Mouse (Mus musculus): ENCODE data around the gene Tmem161a. TPM values are rescaled to one million over a fixed set of nuclear protein-coding genes. Genes with fewer than 3 reads are reported as not detected.
"Not testable (repeated sequence)": the region's sequence is repeated elsewhere in the genome, so short reads cannot be mapped to it uniquely, and the experiment has no call there.

Tmem161a gene
- polyA plus RNA-seq, 1 experiment from 2014 or later = 54.2 TPM

DNA sequence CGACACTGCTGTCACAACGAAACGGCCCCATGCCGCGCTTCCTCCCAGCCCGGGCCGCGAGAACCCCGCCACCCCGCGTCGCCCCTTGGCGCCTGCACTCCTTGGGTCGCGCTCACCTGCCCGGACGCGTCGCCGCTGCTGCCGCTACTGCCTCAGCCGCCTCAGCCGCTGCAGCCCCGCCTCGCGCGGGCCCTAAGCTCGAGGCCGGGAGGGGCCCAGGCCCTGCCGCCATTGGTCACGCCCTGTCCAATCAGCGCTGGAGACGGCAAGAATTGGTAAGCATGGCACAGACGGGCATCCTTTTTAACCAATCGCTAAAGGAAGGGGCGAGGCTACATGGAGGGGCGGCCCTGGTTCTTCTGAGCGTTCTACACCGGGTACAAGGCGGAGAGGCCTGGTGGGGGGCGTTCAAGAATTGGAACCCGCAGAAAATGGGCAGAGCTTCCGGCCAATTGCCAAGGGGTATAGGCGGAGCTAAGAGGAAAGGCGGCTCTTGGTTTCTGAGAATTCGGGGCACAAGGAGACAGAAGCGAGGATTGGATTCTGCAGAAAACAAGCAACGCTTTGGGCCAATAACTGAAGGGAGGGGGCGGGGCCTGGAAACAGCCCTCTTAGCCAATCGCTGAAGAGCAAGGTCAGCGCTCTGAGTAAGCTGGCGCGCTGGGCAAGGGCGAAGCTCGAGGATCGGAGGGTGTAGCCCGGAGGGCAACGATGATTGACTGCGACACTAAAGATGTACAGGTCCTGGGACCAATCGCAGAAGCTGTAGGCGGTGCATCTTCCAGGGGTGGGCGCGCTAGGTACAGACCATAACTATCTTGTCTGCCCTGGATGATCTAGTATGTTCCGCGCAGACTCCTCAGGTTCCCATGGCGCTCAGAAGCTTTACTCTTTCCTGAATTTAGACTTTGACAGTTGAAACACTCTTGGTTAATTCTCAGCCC is 40.2 kb downstream of the Tmem161a start, which contains the start of gene Slc25a42:
TSS of gene Slc25a42 (minus strand) at position 194 of the 944 bp plus-strand sequence.
- Histone ChIP-seq H3K27me3 (peaks cover 14% of the 10 kb centered on the region), H3K4me3 (peak within 1 kb of the TSS; percentile 62), H3K9me3 (no peaks in the 10 kb centered on the region), H3K9ac (replicated peaks) (peak within 1 kb of the TSS; percentile 69), H3K4me1 (peaks cover 17% of the 10 kb centered on the region), H3K4me2 (replicated peaks) (peak within 1 kb of the TSS; percentile 96), H3K27ac (replicated peaks) (peak within 1 kb of the TSS; percentile 70), H3K36me3 (no peaks in the 10 kb centered on the region)
- under 1% methylated on average over 66 of the region's 66 CpGs for WGBS
- peak; percentile 99 for ATAC-seq (replicated peaks)

GRCm38 (mm10) chr8:70214411-70214810 is 42.3 kb downstream of the Tmem161a start:
- H3K27ac ChIP-seq (replicated peaks) = no peak overlapping the region
- no peaks in the 10 kb centered on the region for H3K36me3 ChIP-seq
- H3K4me2 ChIP-seq (replicated peaks) = no peak overlapping the region
- ATAC-seq (replicated peaks) = no peak
- no peak overlapping the region for H3K4me3 ChIP-seq
- peaks cover 14% of the 10 kb centered on the region for H3K27me3 ChIP-seq
- WGBS = 79% methylated on average over 3 of the region's 3 CpGs
- peaks cover 20% of the 10 kb centered on the region for H3K4me1 ChIP-seq
- no peaks in the 10 kb centered on the region for H3K9me3 ChIP-seq
- no peak overlapping the region for H3K9ac ChIP-seq (replicated peaks)

- Histone ChIP-seq H3K9me3 (no peaks in the 10 kb centered on the region), H3K27me3 (peaks cover 9% of the 10 kb centered on the region), H3K36me3 (no peaks in the 10 kb centered on the region), H3K4me2 (replicated peaks) (no peak overlapping the region), H3K4me3 (no peak overlapping the region), H3K4me1 (peaks cover 25% of the 10 kb centered on the region), H3K9ac (replicated peaks) (no peak overlapping the region), H3K27ac (replicated peaks) (no peak overlapping the region)
- no peak for ATAC-seq (replicated peaks)
- 80% methylated on average over 5 of the region's 5 CpGs for WGBS
Observed at GRCm38 (mm10) chr8:70215092-70215491, 42.9 kb downstream of the Tmem161a start.

DNA sequence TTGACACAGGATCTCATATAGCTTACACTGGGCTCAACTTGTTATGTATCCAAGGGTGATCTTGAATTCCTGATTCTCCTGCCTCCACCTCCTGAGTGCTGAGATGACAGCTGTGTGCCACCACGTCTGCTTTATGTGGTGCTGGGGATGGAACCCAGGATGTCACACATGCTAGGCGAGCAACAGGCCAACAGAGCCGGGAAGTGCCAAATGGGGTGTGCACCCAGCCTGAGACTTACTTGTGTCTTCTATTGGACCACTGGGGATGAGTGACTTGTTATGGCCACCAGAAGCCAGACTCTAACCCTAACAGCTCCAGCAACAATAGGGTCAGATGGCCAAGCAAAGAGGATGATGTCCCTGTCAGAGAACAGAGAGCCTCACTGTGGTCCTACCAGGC is 44.0 kb downstream of the Tmem161a start:
- H3K4me2 ChIP-seq (replicated peaks); ATAC-seq (replicated peaks); H3K27ac ChIP-seq (replicated peaks); H3K9me3 ChIP-seq; H3K36me3 ChIP-seq; H3K4me3 ChIP-seq; H3K9ac ChIP-seq (replicated peaks); H3K27me3 ChIP-seq: not testable (repeated sequence)
- peaks cover 19% of the 10 kb centered on the region for H3K4me1 ChIP-seq
- 77% methylated on average over 3 of the region's 3 CpGs for WGBS

DNA sequence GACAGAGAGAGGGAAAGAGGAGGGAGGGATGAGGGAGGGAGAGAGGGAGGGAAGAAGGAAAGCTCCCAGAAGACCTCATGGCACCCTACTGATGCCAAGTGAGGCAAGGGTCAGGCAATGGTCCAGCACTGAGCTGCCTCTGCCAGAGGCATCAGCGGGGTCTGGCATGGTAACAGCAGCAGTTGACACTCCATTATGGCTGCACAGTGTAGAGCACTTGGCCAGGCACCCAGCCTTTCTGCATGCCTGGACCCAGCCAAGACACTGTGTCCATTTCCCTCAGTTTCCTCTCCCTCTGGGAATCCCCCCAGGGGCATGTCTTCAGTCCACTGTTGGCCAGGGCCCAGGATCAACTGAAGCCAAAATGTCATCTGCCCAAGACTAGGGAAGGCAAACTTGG is 44.4 kb downstream of the Tmem161a start:
- no peak overlapping the region for H3K4me3 ChIP-seq
- peaks cover 12% of the 10 kb centered on the region for H3K36me3 ChIP-seq
- no peaks in the 10 kb centered on the region for H3K9me3 ChIP-seq
- no peak overlapping the region for H3K9ac ChIP-seq (replicated peaks)
- 67% methylated on average over 1 of the region's 1 CpGs for WGBS
- peaks cover 15% of the 10 kb centered on the region for H3K4me1 ChIP-seq
- no peak overlapping the region for H3K27ac ChIP-seq (replicated peaks)
- H3K27me3 ChIP-seq = no peaks in the 10 kb centered on the region
- no peak overlapping the region for H3K4me2 ChIP-seq (replicated peaks)
- ATAC-seq (replicated peaks) = no peak

- Histone ChIP-seq H3K4me1 (peaks cover 14% of the 10 kb centered on the region), H3K27ac (replicated peaks) (no peak overlapping the region), H3K36me3 (peaks cover 21% of the 10 kb centered on the region), H3K9ac (replicated peaks) (no peak overlapping the region), H3K9me3 (no peaks in the 10 kb centered on the region), H3K27me3 (no peaks in the 10 kb centered on the region), H3K4me3 (no peak overlapping the region), H3K4me2 (replicated peaks) (no peak overlapping the region)
- no peak for ATAC-seq (replicated peaks)
Observed at GRCm38 (mm10) chr8:70217441-70217840, 45.3 kb downstream of the Tmem161a start.

DNA sequence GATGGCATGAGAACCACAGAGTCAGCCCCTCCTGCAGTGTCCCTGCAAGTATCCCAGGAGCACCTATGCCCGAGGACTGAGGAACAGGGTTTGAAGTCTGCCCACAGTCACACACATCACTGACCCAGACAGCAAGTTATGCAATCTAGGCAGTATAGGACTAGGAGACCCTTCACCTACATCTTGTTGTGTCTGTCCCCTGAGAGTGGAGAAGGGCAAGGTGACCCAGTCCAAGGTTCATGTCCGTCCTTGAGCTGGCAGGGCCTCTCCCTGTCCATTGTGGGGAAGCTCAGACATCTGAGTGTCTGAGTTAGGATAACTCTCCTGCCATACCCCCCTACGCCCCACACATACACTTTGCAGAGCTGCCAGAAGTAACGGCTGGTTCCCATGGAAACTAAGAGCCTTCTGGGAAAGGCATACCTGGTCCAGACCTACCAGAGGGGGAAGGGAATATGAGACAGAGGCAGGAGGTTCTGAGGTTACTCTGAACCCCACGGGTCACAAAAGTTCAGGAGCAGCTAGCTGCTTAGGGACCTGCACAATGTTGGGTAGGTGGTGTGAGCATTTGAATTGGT is 47.0 kb downstream of the Tmem161a start:
- no peak overlapping the region for H3K27ac ChIP-seq (replicated peaks)
- no peaks in the 10 kb centered on the region for H3K27me3 ChIP-seq
- no peak overlapping the region for H3K9ac ChIP-seq (replicated peaks)
- peaks cover 8% of the 10 kb centered on the region; the same call in 1 of the 2 replicates for H3K4me1 ChIP-seq
- peak; percentile 30; the same call in 1 of the 2 replicates for ATAC-seq (replicated peaks)
- H3K4me3 ChIP-seq = no peak overlapping the region
- 55% methylated on average over 5 of the region's 5 CpGs for WGBS
- H3K9me3 ChIP-seq = no peaks in the 10 kb centered on the region
- peaks cover 34% of the 10 kb centered on the region for H3K36me3 ChIP-seq
- no peak overlapping the region for H3K4me2 ChIP-seq (replicated peaks)

DNA sequence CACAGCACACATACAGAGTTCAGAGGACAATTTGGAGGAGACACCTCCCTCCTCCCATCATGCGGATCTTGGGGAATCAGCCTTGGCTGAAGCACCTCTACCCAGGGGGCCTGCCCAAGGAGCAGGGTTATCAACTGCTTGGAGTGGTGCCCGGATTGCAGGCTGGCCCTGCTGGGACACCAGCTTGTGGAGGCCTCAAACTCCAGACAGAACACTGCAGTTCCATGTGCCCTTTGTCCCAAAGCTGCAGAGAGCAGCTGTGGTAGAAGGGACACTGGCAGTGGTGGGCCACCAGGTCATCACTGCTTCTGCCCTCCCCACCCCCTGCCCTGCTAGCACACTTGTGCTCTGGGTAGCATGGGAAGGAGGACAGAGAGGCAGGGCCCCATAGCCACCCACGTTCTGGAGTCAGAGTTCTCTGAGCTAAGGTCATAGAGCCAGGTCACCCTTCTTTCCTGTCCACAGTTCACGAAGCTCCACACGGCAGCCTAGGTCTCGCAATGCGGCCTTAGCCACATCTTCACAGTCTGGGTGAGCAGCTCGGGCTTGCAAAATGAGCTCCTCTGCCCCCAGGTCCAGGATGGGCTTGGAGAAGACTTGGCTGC is 48.2 kb downstream of the Tmem161a start:
- H3K4me3 ChIP-seq = no peak overlapping the region
- H3K36me3 ChIP-seq = peaks cover 45% of the 10 kb centered on the region
- no peak for ATAC-seq (replicated peaks)
- no peaks in the 10 kb centered on the region for H3K27me3 ChIP-seq
- 75% methylated on average over 8 of the region's 8 CpGs for WGBS
- H3K27ac ChIP-seq (replicated peaks) = no peak overlapping the region
- no peaks in the 10 kb centered on the region for H3K9me3 ChIP-seq
- no peak overlapping the region for H3K9ac ChIP-seq (replicated peaks)
- no peak overlapping the region for H3K4me2 ChIP-seq (replicated peaks)
- H3K4me1 ChIP-seq = peaks cover 8% of the 10 kb centered on the region; the same call in 1 of the 2 replicates

DNA sequence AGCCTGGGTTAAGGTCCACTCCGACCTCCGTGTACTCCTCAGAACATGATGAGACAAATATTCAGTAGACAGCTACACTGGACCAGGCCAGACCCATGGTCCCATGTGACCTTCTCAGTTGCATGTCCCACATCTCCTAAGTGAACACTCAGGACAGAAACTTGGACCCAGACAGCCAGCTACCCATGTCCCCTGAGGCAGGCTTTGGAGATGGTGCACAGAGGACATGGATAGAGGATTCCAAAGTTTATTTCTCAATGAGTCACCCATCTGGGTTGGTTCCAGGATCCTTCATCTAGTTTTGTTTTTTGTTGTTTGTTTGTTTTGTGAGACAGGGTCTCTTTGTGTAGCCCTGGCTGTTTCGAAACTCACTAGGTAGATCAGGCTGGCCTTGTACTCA is 48.8 kb downstream of the Tmem161a start:
- Histone ChIP-seq H3K4me3 (no peak overlapping the region), H3K9me3 (no peaks in the 10 kb centered on the region), H3K9ac (replicated peaks) (no peak overlapping the region), H3K36me3 (peaks cover 50% of the 10 kb centered on the region), H3K27ac (replicated peaks) (no peak overlapping the region), H3K4me1 (peaks cover 8% of the 10 kb centered on the region; the same call in 1 of the 2 replicates), H3K27me3 (no peaks in the 10 kb centered on the region), H3K4me2 (replicated peaks) (no peak overlapping the region)
- no peak for ATAC-seq (replicated peaks)
- 91% methylated on average over 3 of the region's 3 CpGs for WGBS

DNA sequence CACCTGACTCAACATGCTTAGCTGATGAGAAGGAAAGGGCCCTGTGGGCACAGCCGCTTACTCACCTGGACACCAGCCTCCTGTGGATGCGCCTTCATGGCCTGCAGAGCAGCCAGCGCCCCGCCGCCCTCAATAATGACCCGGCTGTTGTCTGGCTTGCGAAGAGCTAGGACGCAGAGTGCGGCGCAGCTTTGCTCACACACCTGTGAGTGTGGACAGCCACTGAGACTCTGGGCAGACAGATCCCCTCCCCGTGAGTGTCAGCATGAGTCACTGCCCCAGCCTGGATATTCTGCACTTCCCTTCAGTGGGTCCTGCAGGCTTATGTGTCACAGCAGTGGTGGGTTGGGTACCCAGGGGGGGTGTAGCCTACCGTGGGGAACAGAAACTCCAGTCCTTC is 49.9 kb downstream of the Tmem161a start:
- no peaks in the 10 kb centered on the region for H3K9me3 ChIP-seq

GRCm38 (mm10) chr8:70223341-70223740 is 51.2 kb downstream of the Tmem161a start:
- H3K36me3 ChIP-seq = peaks cover 62% of the 10 kb centered on the region
- H3K9me3 ChIP-seq = no peaks in the 10 kb centered on the region
- H3K4me2 ChIP-seq (replicated peaks) = no peak overlapping the region
- peaks cover 8% of the 10 kb centered on the region; the same call in 1 of the 2 replicates for H3K4me1 ChIP-seq
- H3K27me3 ChIP-seq = no peaks in the 10 kb centered on the region
- no peak overlapping the region for H3K4me3 ChIP-seq
- whole genome bisulfite sequencing = 51% methylated on average over 6 of the region's 6 CpGs
- no peak overlapping the region for H3K27ac ChIP-seq (replicated peaks)
- H3K9ac ChIP-seq (replicated peaks) = no peak overlapping the region
- ATAC-seq (replicated peaks) = no peak

More for the DNA sequence above, 49.9 kb downstream of the Tmem161a start:
- H3K27ac ChIP-seq (replicated peaks) = no peak overlapping the region
- peaks cover 8% of the 10 kb centered on the region; the same call in 1 of the 2 replicates for H3K4me1 ChIP-seq
- no peak overlapping the region for H3K4me3 ChIP-seq
- no peaks in the 10 kb centered on the region for H3K27me3 ChIP-seq
- 93% methylated on average over 12 of the region's 12 CpGs for WGBS
- no peak for ATAC-seq (replicated peaks)
- no peak overlapping the region for H3K4me2 ChIP-seq (replicated peaks)
- H3K36me3 ChIP-seq = peaks cover 52% of the 10 kb centered on the region
- no peak overlapping the region for H3K9ac ChIP-seq (replicated peaks)

GRCm38 (mm10) chr8:70227997-70228396 is 55.8 kb downstream of the Tmem161a start:
- peaks cover 65% of the 10 kb centered on the region for H3K36me3 ChIP-seq
- 30% methylated on average over 4 of the region's 4 CpGs for WGBS
- no peak overlapping the region for H3K9ac ChIP-seq (replicated peaks)
- H3K4me3 ChIP-seq = no peak overlapping the region
- no peak overlapping the region for H3K4me2 ChIP-seq (replicated peaks)
- no peaks in the 10 kb centered on the region for H3K27me3 ChIP-seq
- H3K9me3 ChIP-seq = no peaks in the 10 kb centered on the region
- ATAC-seq (replicated peaks) = no peak
- H3K27ac ChIP-seq (replicated peaks) = no peak overlapping the region
- H3K4me1 ChIP-seq = peaks cover 8% of the 10 kb centered on the region

Data from forebrain, embryonic 15.5 days (tissue).